Mouse (Mus musculus) gastrocnemius, adult 8-10 months (tissue): ENCODE data around the gene Copb2. TPM values are rescaled to one million over a fixed set of nuclear protein-coding genes. Genes with fewer than 3 reads are reported as not detected.

Experiments
- DNase-seq, 2 experiments: peaks; one replicate each; pipeline ENCODE4 v3.0.0; 2022; ENCODE audit warnings: low spot score in 2 of 2
- total RNA-seq, 4 experiments: library from RNA; stranded (reverse); gene quantifications; 2 replicates each; pipeline ENCODE4 v1.2.4; 2022

The Copb2 gene
- 10 to 100 TPM; 68.5 to 80.4 (median 72.0) TPM for total RNA-seq

DNA sequence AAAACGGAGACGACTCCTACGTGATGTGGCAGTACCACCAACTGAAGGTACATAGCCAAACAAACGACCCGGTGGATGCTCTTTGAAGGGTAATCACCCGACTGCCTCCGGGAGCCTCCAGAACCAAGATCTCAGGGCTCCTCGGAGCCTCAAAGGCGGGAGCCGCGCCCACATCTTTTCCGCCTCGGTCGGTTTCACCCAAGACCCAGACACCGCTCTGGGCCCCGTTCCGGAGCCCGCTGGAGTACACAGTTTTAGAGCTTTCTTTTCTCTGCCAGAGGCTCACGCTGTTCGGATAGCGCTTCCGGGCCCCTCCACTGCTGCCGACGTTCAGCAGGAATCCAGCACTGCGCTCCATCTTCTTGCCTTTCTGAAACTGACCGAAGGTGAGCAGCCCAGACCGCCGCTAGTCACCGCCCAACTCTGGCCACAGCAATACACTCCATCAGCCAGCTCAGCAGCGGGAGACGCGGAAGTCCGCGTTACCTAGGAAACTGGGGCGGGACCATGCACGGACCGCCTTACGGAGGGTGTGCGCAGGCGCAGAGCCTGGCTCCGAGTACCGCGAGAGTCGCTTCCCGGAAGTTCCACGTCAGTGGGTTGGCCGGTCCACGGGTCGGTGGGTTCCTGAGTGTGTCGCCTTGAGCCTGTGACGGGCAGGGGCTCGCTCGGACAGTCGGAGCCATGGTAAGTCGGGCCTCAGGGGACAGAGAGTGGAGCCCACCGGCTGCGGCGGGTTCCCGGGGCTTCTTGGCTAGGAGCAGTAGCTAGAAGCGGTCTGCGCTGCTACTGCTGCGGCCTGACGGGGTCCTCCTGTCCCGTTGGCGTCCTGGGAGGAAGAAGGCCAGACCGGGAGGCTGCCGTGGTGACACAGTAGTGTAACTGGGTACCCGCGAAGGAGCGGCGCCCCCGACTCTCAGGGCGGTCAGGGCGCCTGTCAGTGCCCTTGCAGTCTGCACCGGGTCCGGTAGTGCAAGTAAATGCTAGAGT lies at the start of gene Copb2:
TSS of gene Copb2 (plus strand) at position 585 of the 990 bp plus-strand sequence.
- DNase-seq, result peak; percentile 97 to 98

- no peak for DNase-seq
Observed at GRCm38 (mm10) chr9:98523872-98524271, 39.6 kb upstream of the Copb2 start.

- no peak for DNase-seq
Observed at GRCm38 (mm10) chr9:98524786-98525542, 38.6 kb upstream of the Copb2 start.

GRCm38 (mm10) chr9:98525543-98525924 lies 38.0 kb upstream of the Copb2 start:
- no peak for DNase-seq

GRCm38 (mm10) chr9:98527226-98527625 lies 36.3 kb upstream of the Copb2 start:
- no peak for DNase-seq

GRCm38 (mm10) chr9:98529776-98530175 lies 33.7 kb upstream of the Copb2 start:
- no peak for DNase-seq

- DNase-seq, result no peak
Observed at GRCm38 (mm10) chr9:98530999-98531398, 32.5 kb upstream of the Copb2 start.

DNA sequence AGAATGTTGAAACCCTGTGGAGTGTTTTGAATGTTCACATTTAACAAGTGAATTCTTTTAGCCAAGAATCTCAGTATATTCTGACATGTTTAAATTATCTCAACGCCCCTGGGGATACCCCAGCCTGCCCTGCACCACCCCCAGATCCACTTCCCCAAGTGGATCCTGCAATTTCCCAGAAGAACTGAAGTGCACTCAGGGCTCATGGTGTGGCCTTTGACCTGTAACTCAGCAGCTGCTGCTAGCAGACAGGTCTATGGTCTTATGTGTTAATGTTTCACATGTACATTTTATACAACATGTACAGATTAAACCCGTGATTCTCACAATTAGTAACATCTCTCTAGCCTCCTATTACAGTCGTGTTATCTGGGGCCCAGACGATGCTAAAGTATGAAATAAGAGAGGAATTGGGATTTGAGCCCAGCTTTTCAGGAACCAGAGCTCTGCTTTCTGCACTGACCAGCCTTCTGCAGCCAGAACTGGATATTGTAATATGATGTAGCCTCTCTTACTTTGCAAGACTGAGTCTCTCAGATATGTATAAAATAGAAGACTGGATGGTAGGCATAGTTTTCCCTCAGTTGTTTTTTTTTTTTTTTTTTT lies 28.7 kb upstream of the Copb2 start:
- no peak for DNase-seq

DNA sequence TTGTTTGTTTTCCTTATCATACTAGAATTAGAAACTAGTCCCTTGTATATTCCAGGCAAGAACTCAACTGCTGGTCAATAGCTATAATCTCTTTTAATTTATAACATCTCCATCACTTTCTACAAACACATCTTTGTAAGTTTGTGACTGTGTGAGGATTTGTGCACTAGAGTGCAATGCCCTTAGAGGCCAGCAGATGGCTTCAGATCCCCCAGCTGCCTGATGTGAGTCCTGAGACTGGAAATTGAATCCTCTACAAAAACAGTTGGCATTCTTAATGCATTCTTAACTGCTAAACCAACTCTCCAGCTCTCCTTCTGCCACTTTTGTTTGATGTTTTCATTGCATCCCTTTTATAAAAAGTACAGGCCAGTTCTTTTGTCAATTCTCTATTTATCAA lies 27.8 kb upstream of the Copb2 start:
- no peak for DNase-seq

GRCm38 (mm10) chr9:98538017-98538712 lies 25.4 kb upstream of the Copb2 start:
- DNase-seq, result no peak

DNA sequence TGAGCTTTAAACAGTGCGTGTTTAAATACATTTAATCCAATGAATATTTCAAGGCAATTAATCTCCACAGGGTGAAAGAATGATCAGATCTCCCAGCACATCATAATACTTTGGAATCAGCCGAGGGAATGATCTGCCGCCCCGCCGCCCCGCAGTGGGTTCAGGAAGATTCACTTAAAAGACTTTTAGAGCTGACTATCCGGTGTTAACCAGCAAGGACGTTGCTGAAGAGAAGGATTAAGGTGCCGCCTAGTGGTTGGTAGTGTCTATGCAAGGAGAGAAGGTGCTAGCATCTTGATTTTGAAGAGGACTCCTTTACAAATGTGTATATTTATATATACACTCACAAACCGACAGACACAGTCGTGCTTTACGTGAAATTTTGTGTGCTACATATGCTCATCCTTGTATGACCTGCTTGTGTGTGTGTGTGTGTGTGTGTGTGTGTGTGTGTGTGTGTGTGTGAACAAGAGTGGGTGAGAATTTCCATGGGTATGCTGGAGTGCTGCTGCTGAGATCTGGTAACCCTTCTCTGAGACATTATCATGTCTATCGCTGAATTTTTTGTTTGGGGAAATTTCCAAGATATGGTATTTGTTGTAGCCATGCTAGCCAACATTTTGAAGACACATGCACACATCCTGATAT lies 24.7 kb upstream of the Copb2 start:
- DNase-seq, result peak in 1 of 2 experiments; percentile 7

GRCm38 (mm10) chr9:98544042-98544441 lies 19.5 kb upstream of the Copb2 start:
- DNase-seq, result no peak

GRCm38 (mm10) chr9:98583852-98584251 lies 20.3 kb downstream of the Copb2 start:
- no peak for DNase-seq

DNA sequence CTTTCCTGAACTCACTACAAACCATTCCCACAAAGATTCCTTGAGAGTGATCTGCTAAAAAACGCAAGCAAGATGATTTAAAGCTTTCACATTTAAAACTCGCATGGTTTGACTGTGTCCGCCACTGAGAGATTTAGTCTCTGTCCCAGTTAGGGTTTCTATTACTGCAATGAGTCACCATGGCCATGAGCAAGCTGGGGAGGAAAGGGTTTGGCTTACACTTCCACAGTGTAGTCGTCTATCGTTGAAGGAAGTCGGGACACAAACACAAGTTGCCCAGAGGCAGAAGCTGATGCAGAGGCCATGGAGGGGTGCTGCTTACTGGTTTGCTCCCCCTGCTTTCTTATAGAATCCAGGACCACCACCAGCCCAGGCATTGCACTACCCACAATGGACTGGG lies 36.6 kb downstream of the Copb2 start:
- DNase-seq, result no peak

GRCm38 (mm10) chr9:98601156-98601836 lies 37.8 kb downstream of the Copb2 start, which contains the start of gene Mrps22:
Gene Mrps22 (minus strand): TSS chr9:98601660.
- DNase-seq, result peak; percentile 45 to 63

- no peak for DNase-seq
Observed at GRCm38 (mm10) chr9:98601837-98602359, 38.4 kb downstream of the Copb2 start.

DNA sequence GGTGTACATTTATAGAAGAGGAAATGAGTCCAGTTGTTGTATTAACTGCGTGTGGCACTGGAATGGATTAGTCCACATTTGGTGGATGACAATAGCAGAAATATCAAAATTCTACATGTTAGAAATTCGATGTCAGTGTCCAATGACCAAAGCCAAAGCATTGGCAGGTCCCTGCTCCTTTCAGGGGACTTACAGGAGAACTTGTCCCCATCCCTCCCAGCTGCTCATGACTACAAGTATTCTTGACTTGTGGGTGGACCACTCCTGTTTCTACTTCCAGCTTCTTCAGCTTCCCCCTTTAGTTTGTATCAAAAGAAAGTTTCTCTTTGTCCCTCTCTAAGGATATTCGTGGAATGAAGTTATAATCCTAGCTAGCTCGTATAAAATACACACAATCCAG lies 41.4 kb downstream of the Copb2 start:
- DNase-seq, result no peak

DNA sequence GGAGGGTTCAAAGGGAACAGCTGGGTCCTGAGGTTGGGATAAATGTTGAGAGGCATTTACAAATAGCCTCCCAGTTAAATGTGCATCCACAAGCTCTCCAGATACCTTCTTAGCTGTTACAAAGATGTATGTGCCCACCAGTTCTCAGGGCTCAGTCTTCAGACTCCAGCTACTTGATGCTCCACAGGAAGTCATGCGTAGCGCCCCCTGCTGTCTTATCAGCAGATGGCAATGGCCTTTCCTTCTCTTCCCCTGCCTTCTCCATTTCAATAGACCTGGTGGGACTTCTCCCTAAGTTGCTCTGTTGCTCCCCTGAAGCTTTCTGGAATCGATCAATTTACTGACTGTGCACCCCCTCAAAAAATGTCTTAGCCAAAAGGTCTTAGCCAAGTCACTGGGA lies 65.0 kb downstream of the Copb2 start:
- DNase-seq, result no peak

DNA sequence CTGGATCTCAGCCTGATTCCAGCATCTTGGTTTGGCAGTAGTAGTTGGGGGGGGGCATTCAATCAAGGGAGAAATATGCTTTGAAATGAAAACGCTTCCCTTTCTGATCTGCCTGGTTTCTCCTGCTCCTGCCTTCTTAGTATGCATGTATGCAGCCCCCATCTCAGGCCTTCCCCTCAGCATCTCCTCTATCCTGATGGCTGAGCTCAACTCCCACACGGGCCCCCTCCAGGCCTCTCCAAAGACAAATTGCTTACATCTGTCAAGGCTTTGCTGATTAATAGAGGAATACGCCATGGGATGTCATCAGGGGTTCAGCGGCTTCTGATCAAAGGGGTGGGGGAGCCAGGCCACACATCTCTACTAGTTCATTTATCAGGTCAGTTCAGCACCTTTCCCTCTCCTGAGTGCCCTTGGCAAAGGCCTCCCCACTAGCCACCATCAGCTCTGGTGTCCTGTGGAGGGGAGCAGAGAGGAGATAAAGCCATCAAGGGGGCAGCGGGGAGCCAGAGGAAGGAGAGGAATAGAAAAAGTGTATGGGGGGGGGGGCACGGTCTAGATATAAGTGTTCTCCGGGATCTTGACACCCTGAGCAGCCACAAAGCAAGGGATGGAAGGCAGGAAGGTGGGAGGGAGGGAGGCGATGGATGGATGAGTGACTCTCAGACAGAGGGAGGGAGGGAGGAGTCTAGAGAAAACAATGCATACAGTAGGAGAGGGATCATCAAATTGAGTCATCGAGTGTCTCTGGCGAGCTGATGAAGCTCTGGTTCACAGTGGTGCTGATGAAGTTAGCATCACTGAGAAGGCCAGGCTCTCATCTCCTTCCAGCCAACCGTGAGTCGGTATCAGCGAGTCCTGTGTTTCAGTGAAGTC lies 70.0 kb downstream of the Copb2 start:
- no peak for DNase-seq
